Mouse (Mus musculus): ENCODE measurements at regions not wholly inside any gene's neighbourhood (a gene's known extent, or its start where the extent isn't known, plus 50 kb on each side); places are given as distances from the start of the nearest gene placed in this dataset.
A peak's percentile ranks its signal among the peaks of the same experiment; 100 is the strongest.

DNA sequence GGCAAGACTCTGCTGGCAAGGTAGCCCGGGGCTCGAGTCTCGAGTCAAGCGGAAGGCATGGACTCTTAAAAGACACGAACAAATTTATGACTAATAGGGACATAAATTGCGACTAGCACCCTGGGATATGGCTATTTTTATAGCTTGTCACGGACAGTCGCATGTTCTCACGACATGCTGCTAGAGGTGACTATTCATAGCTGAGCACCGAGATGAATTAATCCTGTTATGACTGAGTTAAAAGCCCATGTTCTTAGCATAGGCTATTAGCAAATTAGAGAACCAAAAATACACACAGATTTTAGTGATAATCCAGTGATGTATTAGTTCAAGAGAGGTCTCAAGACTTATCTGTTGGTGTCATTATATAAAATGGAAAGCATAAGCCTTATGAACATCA, 539.2 kb downstream of the Gm19410 start:
- no peak for DNase-seq (ENCODE audit: low read depth)

DNA sequence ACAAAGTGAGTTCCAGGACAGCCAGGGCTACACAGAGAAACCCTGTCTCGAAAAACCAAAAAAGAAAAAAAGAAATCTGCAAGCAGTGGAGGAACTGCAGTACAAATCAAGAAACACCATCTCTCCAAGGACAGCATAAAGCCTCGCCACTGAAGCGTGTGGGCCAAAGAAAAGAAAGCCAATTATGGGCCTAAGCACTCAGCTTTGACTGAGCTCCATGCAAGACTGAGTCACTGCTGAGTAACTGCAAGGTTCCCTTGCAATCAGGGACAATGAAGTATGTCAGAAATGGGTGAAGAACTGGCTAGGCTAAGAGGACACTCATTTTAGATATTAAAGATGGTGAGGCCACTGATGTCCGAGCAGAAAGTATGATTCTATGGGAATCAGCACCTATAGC, 540.7 kb downstream of the Gm19410 start:
- DNase-seq (ENCODE audit: low read depth), result no peak

GRCm38 (mm10) chr8:36307496-36307895, 541.9 kb downstream of the Gm19410 start:
- DNase-seq (ENCODE audit: low read depth), result no peak

GRCm38 (mm10) chr8:36308056-36308455, 542.5 kb downstream of the Gm19410 start:
- no peak for DNase-seq (ENCODE audit: low read depth)

GRCm38 (mm10) chr8:36309326-36309725, 543.7 kb downstream of the Gm19410 start:
- DNase-seq (ENCODE audit: low read depth), result no peak

GRCm38 (mm10) chr8:36309952-36310351, 544.4 kb downstream of the Gm19410 start:
- DNase-seq (ENCODE audit: low read depth), result no peak

DNA sequence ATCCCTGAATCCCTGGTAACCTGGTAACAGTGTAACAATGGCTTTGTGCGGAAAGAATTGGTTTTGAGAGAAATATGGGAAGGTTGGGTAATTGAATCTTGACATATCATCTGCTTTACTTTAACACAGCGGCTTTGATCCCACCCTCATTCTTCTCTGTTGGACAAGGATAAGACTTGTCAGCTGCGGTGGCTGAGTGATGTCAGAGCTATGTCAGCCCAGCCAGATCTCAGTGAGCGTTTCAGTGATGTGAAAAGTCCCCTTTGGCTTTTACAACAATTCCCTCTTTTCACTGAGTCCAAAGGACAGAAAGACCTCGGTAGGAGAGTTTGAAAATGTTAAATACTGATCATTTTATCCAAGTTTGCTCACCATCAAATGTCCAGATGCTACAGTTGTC, 546.1 kb downstream of the Gm19410 start:
- DNase-seq (ENCODE audit: low read depth), result no peak

GRCm38 (mm10) chr8:36312963-36313362, 547.4 kb downstream of the Gm19410 start:
- no peak for DNase-seq (ENCODE audit: low read depth)

DNA sequence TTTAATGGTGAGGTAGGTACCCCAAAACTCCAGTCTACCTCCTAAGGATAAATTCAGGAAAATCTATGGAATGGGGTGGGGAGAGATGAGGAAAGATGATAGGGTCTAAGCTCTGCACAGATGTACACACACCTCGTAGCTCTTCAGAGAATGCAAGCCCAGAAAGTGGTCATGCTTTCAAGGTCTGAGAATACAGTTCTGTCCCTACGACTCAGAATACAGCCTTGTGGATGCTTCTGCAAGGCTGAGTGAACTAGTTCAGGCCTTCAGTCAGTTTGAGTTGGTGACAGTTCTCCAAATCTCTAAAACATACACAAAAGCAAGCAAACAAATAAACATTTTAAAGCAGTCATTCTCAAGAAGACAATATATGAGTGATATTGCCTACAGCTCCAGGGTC, 552.8 kb downstream of the Gm19410 start:
- no peak for DNase-seq (ENCODE audit: low read depth)

GRCm38 (mm10) chr8:36318884-36319283, 553.3 kb downstream of the Gm19410 start:
- DNase-seq (ENCODE audit: low read depth), result no peak

DNA sequence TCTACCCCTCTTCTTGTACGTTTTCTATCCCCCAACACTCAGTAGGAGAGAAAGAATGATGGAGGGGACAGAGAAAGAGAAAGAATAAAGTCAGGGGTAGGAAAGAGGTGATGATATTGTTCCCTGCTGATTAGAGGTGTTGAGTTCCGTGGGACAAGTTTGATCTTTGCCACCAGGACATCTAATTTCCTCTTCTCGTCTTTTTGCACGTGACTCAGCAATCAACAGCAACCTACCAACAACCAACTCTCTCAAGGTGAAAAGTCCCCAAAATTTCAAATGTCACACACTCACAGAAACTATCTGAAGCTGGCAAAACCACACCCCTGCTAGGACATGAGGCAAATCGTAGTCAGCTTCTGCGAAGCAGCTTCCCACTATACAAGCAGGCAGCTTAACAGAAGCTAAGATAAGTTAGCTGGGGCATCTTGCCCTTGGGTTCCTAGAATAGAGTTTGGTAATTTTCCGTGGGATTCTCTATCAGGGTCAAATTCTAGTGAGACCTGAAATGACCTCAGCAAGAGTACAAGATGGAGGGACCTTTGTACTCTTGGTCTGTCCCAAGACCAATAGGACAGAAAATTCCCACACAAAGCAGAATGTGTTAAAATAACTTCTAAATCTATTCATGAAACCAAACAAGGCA, 553.8 kb downstream of the Gm19410 start:
- no peak for DNase-seq (ENCODE audit: low read depth)

DNA sequence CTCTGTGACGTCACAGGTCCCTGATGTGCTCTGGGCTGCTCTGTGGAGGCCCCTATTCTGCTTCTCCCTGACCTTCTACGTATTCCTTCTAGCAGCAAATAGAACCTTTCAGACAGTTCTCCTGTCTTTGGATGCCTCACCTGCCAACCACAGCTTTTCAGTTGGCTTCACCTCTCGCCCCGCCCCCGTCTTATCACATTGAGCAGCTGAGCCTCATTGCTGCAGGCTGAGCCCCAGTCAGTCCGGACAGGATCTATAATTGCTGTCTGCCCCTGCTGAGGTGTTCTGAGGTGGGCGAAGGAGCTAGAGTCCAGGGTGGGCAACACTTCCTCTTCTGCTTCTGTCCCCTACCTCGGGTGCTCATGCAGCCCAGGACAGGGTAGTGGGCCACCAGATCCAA, 556.5 kb downstream of the Gm19410 start:
- DNase-seq (ENCODE audit: low read depth), result no peak

DNA sequence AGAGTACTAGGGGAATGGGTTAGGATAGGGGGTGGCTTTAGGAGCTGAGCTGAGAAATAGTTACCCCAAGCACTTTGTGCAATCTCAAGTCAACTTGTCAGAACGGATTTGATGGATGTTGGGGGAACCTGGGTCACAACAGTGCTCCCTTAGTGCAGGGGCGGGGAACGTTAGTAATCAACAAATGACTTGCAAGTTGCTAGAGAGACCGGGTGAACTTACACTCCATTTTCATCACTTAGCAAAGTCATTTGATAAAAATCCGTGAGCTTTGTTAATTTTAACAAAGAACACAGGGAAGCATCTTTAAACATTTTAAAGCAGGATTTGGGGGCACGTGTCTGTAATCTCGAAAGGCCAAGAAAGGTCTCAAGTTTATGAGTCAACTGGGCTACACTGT, 557.0 kb downstream of the Gm19410 start:
- no peak for DNase-seq (ENCODE audit: low read depth)

DNA sequence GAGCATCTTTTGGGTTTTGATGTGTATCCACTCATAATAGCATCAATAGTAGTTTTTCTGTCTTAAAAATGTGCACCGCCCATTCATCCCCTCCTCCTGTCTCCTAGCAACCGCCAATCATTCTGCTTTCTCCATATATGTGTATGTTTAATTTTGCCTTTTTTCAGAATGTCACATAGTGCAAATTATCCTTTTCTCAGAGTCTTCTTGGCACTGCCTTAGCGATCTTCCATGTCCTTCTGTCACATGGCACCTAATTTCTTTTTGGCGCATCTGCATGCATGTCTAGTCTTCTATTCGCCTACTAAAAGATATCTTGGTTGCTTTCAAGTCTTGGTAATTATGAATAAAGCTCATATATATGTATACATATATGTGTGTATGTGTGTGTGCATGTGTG, 573.0 kb downstream of the Gm19410 start:
- no peak for DNase-seq (ENCODE audit: low read depth)

DNA sequence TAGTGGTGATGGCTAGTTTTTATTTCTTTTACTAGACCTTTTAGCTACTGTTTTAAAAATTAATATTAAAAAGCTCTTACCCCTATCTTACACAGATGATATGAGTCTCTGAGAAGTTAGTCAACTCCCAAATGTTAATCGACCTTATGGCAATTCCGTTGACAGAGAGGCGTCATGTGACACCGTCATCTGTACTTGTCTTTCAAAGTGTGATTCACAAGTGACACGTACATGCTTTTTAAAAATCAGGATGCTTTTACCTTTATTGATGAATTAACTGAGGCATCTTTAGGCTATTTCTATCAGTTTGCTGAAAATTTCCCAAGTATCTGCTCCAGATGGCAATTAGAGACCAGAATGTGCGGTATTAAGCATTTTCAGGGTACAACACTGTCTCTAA, 573.9 kb downstream of the Gm19410 start:
- no peak for DNase-seq (ENCODE audit: low read depth)

GRCm38 (mm10) chr8:36340454-36340853, 574.9 kb downstream of the Gm19410 start:
- no peak for DNase-seq (ENCODE audit: low read depth)

DNA sequence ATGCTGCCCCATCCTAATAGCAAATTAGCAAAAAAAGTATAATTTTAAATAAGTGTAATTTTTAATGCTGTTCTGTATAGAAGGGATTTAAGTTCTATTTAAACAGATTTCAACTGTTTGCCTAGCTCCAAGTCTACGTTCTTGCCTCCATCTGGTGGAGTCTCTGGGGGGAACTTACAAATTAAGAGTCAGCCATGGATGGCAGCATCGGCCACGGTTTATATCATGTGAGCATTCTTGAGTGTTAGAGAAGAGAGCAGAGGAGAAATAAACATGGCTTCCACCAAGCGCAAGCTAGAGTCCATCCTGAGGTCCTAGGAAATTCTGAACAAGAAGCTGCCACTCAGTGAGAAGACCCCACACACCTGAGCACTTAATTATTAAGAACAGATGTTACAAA, 576.4 kb downstream of the Gm19410 start:
- DNase-seq (ENCODE audit: low read depth), result no peak

DNA sequence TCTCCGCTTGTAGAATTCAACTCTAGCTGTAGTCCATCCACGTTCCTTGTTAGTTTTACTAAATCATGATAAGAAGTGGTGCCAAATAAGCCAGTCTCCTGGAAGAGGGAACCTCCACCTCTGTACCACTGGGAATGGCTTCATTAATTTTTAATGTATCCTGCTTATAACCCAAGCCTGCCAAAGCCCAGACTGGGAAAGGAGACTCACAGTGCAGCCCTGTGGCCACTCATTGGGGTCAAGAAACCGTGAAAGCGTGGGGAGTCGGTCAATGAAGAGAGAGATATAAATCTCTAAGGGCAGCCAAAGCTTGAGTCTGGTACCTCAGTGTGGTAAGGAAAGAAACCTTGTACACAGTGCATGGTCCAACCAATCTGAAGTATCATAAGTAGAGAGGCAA, 577.1 kb downstream of the Gm19410 start:
- DNase-seq (ENCODE audit: low read depth), result no peak

- DNase-seq (ENCODE audit: low read depth), result peak; percentile 71
Observed at GRCm38 (mm10) chr8:36346682-36347324, 581.2 kb downstream of the Gm19410 start.

DNA sequence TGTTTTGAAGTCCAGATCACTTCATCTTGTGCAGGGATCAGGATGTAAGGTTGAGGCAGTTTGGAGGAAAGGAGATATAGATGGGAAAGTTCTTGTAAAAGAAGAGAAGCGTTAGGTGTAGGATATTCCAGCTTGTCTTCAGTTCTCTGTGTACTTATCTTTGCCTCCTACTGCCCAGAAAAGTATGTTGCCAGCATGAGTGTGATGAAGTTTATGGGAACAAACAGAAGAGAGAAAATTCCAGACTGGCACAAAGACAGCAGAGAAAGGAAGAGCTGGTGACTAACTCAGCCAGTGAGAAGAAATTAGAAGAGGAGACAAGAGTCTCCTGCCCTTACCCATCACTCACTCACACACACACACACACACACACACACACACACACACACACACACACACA, 582.5 kb downstream of the Gm19410 start:
- no peak for DNase-seq (ENCODE audit: low read depth)

GRCm38 (mm10) chr8:36354926-36355325, 589.3 kb downstream of the Gm19410 start:
- no peak for DNase-seq (ENCODE audit: low read depth)

- DNase-seq (ENCODE audit: low read depth), result no peak
Observed at GRCm38 (mm10) chr8:36358998-36359397, 593.4 kb downstream of the Gm19410 start.

DNA sequence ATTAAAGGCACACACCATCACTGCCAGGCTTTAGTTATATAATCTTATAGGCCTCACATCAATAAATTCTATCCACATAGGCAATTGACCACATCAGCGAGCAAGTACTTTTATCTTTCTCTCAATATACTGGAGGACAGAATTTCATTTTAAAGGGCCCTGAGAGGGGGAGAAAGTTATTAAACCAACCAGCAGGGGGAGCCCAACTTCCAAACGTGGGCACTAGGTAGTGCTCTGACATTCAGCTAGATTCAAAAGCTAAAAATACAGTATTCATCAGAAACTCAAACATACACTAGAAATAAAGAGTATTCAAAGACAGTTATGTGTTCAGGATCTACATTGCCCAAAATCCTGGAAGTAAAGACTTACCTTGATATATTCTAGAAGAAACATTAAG, 595.7 kb downstream of the Gm19410 start:
- DNase-seq (ENCODE audit: low read depth), result peak; percentile 50

- no peak for DNase-seq (ENCODE audit: low read depth)
Observed at GRCm38 (mm10) chr8:36361818-36362217, 596.2 kb downstream of the Gm19410 start.
